Mouse (Mus musculus): ENCODE data around the gene Itgb6.

The Itgb6 gene

GRCm38 (mm10) chr2:60712483-60712882, 10.0 kb downstream of the Itgb6 start:
- no peak for DNase-seq

GRCm38 (mm10) chr2:60711098-60711880, 11.2 kb downstream of the Itgb6 start:
- peak; percentile 94 for DNase-seq

DNA sequence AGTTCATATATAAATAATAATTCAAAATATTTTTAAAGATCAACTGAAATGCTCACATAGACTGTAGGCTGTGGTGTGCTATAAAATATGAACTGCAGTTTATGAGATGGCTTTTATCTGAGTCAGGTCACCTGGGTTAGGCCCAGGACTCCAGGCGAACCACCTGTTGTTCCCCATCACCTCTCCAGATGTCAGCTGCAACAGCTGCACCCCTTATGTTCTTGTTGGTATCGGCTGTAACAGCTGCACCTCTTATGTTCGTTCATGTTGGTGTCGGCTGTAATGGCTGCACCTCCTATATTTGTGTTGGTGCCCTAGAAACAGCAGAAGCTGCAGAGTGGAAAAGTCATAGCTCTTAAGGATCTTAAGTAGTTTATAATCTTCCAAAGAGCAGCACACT, 12.1 kb downstream of the Itgb6 start:
- no peak for DNase-seq

GRCm38 (mm10) chr2:60708671-60709070, 13.8 kb downstream of the Itgb6 start:
- DNase-seq = peak; percentile 86

DNA sequence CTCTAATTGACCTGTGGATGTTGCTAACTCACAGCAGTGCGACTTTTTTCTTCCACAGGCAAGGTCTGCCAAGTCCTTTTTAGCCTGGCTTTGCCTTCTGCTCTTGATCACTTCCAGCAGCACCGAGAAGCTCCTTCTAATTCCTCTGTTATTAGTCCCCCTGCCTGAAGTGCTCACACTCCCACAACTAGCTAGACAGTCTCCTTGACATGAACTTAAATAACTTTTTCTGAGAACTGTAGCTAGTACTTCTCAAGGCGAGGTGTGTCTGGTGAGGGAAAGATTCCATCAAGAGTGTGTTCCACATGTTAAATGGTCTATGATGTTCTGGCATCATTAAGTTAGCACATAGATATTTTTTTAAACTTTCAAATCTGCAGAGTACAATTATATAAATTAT, 15.6 kb downstream of the Itgb6 start:
- peak; percentile 88 for DNase-seq

DNA sequence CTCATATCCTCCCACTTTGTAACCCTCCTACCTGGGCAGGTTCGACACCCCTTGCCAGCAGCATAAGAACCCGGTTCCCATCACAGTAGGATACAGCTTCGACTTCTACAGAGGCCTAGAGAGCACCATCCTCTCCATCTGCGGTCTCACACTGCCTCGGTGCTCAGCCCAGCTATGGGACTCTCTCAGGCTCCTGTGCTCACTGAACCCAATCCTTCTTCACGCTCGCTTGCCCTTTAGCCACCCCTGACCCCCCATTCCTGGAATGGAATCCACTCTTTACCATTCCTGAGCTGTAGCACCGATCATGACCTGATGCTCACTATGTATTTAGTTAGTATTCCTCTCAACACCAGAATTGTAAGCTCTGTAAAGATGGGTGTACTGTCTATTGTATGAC, 17.0 kb downstream of the Itgb6 start:
- no peak for DNase-seq

- peak; percentile 83 for DNase-seq
Measured at GRCm38 (mm10) chr2:60703315-60703714, 19.1 kb downstream of the Itgb6 start.

GRCm38 (mm10) chr2:60700956-60701355, 21.5 kb downstream of the Itgb6 start:
- DNase-seq = peak; percentile 41

GRCm38 (mm10) chr2:60700013-60700412, 22.4 kb downstream of the Itgb6 start:
- DNase-seq = peak; percentile 91

DNA sequence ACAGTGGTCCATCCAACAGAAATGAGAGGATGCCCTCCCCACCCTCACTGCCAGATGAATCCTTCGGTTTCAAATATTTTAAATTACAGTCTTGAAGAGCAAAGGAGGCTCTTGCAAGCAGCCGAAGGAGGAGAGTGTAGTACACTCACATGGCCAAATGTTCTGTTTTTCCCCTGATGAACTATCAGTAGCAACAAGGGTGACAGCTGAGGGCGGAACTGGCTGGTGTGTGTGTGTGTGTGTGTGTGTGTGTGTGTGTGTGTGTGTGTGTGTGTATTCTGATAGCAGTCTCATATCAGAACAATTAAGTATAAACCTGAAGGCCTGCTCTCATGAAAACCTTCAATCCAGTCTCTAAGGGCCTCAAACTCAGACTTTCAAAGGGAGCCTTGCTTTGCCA, 22.9 kb downstream of the Itgb6 start:
- DNase-seq = no peak

DNA sequence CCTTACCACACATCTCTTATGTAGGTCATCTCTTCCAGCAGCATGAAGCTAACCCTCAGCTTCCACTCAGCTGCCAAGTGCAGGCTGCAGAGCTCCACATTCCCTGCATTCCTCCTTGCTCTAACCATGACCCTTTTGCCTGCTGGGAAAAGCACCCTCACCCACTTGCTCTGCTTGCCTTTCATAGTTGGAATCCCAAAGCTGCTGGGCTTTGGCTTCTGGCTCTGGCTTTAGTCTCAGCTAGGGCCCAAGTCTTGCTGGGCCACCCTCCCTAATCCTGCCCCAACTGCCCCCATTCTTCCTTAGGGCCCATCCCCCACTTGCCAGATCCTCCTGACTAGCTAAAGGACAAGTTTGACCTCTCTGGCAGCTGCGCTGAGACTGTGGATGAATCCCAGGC, 24.3 kb downstream of the Itgb6 start:
- DNase-seq = peak; percentile 97

- peak; percentile 72 for DNase-seq
Measured at GRCm38 (mm10) chr2:60697530-60697929, 24.9 kb downstream of the Itgb6 start.

- DNase-seq = no peak
Measured at GRCm38 (mm10) chr2:60696559-60696958, 25.9 kb downstream of the Itgb6 start.

DNA sequence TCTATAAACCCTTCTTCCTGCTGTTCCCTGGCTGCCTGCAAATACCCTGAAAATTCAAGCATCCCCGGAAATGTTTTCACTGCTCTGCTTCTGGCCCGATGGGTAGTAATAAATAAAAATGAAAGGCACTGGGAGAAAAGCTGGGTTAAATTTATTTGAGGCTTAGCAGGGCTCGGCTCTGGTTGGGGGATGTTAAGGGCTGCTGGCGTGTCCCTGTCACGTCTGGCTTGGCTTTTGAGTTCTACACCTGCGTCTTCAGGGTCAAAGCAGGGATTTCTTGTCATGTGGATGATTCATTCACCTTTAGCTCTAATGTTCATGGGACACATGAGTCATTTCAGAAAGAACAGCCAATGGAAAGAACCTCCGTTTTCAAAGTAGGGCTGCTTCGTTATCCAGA, 26.7 kb downstream of the Itgb6 start:
- DNase-seq = no peak

DNA sequence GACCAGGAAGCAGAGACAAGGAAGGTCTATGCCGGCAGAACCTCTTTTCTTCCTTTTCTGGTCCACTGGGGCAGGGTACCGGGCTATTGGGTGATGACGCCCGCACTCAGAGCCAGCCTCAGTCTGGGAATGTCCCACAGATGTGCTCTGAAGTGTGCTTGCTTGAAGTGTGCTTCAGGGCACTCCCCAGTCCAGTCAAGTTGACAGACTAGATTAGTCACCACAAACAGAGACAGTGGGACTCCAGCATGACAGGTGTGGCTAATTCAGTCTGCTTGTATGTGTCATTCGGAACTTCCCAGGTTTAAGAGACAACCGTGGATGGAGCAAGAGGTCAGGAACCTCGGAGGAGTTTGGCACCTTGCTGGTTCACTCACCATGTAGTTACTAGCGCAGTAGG, 27.9 kb downstream of the Itgb6 start:
- no peak for DNase-seq

DNA sequence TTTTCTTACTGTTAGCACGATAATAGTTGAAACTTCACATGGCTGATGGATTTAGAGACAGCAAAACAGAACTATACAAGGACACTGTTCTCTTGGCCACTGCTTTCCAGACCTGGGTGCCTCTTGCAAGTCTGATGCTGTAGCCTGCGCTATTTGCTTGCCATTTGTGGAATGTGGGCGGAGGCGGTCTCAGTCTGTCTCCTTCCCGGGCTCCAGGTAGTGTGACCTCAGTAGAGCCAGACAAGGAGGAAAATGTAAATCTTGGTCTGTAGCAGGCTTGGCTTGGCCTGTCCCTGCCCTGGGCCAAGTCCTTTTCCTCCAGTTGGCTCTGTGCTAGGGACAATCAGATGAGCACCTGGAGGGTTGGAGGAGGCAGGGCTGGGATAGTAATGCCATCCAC, 30.2 kb downstream of the Itgb6 start:
- DNase-seq = no peak

DNA sequence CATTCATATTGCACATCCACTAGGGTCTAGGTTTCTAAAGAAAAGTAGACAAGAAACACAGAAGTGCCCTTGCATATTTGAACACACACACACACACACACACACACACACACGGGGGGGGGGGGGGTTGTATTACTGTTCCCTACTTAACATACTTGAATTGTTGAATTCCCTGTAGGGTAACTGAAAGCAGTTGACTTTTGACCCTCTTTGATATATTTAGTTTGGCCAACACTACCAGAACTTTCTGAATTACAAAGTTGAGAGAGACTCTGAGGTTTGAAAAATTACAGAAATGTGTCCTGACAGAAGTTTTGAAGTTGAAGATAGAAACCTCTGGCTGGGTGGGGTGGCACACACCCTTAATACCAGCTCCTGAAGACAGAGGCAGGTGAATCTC, 32.2 kb downstream of the Itgb6 start:
- DNase-seq = no peak

GRCm38 (mm10) chr2:60688944-60689615, 33.4 kb downstream of the Itgb6 start:
- DNase-seq = peak; percentile 98

DNA sequence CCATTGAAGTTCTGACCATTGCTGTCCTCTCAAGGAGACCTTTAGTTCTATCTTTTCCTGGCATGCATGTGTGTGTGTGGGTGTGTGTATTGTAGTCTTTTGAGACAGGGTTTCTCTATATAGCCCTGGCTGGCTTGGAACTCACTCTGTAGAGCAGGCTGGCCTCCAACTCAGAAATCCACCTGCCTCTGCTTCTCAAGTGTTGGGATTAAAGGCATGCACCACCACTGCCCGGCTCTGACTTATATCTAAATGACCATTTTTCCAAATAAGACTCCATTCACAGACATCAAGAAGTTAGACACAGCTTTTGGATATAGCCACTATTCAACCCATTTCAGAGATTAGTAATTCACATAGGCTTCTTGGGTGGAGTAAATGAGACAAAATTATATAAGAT, 34.3 kb downstream of the Itgb6 start:
- DNase-seq = no peak

- DNase-seq = no peak
Measured at GRCm38 (mm10) chr2:60685973-60686372, 36.5 kb downstream of the Itgb6 start.

DNA sequence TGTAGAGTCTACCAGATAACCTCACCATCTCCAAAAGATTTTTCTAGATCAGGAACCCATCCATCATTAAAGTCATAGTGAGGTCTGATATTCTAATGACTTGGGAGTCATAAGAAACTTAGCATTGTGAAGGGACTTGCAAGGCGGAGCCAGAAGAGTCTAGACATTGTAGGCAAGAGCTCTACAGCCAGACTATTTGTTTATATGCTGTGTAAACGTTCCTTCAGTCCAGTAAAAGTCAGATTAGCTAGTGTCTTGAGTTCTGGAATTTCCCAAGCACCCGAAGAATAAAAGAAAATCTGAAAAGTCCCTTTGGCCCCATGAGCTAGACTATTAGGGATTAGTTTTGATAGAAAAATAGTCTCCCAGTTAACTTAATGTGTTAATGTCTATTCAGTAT, 38.3 kb downstream of the Itgb6 start:
- no peak for DNase-seq

DNA sequence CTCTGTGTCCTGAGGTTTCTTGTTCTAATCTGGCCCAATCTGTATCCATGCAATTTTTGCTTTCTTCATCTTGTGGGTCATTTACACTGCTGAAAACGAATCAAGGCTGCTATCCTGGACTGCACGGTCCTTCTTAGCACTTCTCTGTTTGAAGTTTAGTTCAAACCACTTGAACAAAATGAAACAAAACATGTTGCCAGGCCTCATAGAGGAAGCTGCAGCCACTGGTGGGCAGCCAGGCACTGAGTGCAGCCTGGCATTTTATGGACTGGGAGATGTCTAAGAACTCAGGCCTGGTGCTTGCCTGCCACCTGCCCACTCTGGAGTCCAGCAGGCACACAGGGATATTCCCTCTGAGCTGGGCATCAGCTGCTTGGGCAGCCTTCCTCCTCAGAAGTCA, 39.9 kb downstream of the Itgb6 start:
- DNase-seq = no peak

DNA sequence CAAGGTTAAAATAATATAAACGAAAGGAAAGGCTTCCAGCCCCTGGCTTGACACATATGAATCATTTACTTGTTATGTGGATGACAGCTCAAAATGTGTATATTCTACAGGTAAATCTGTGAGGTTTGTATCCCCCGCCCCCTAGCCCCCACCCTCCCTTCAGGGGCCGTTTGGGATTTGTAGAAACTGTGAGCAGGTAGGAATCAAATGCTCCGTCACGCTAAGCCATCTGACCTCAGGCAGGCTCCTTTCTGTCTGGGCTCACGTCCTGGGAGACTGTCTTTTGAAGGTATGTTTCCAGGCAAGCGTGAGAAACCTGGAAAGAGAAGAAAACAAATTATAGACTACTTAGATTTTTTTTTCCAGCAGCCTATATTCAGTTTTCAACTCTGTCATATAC, 48.0 kb downstream of the Itgb6 start:
- DNase-seq = no peak
